Mouse (Mus musculus) neutrophil, adult 83 days (primary cell): ENCODE data around the gene Itprid1. TPM values are rescaled to one million over a fixed set of nuclear protein-coding genes. Genes with fewer than 3 reads are reported as not detected.

Experiments used
- total RNA-seq, 2 experiments: library from RNA; stranded (reverse); gene quantifications; one replicate each; pipeline ENCODE4 v1.2.4; 2023

Itprid1 gene
- total RNA-seq = not detected

DNA sequence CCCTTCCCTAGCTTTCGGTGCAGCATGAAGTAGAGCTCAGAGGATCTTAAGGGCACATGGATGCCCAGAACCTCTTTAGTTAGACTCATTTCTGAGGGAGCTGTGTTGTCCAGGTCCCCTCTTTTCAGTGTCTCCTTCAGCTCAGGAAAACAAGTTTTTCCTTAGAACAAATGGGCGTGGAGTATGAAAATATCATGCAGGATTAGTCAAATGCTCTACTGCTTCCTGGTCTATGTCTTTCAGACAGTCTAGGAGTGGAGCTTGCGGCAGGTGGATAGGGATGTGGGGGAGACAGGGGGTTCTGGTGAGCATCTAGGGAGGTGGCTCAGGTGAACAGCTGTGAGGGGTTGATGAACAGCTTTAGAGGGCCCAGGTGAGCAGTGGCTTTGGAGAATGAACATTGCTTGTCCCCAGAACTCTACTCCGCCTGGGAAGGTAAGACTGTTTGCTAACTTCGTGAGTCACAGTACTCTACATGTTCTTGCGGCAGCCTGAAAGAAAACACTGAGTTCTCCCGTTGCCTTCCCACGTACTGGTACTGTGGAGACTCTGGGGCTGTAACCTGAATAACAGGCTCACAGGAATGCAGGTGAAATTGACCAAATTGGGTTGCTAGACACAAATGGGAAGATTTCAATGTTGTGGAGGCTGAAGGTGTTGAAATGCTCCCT lies at the start of gene Itprid1:
Gene Itprid1, plus strand, starts transcription at position 246 of the 671 bp plus-strand sequence.

GRCm38 (mm10) chr6:56017291-56017994 lies 180.7 kb downstream of the Itprid1 start, which contains the start of gene Ppp1r17:
Gene Ppp1r17, plus strand, starts transcription at chr6:56017497.

Other genes starting within 250 kb of the Itprid1 start
- gene Neurod6, start 155.6 kb upstream of the Itprid1 start, total RNA-seq = not detected
- not detected for gene Ppp1r17, start 180.6 kb downstream of the Itprid1 start, total RNA-seq